Mouse (Mus musculus): ENCODE measurements at regions not wholly inside any gene's neighbourhood (a gene's known extent, or its start where the extent isn't known, plus 50 kb on each side); places are given as distances from the start of the nearest gene placed in this dataset.

- no peak for DNase-seq (ENCODE audit: low read depth)
Measured at GRCm38 (mm10) chr4:142367774-142368173, 128.6 kb upstream of the Kazn start.

DNA sequence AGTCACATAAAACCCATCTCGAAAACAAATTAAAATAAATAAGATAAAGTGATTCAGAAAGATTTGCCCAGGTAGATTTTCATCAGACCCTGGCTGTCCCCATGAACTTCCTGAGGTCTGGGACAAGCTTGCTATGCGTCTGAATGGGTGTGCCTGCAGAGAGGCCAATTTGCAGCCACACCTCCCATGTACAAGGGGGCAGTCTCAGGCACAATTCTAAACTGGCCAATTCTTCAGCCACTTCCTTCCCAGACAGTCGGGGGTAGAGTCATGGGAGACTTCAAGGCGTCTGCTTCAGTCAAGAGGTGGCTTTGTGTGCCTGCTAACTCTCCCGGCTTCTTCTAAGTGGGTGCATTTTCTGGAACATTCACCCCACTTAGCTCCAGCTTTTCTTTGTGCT, 122.9 kb upstream of the Kazn start:
- DNase-seq (ENCODE audit: low read depth) = no peak

DNA sequence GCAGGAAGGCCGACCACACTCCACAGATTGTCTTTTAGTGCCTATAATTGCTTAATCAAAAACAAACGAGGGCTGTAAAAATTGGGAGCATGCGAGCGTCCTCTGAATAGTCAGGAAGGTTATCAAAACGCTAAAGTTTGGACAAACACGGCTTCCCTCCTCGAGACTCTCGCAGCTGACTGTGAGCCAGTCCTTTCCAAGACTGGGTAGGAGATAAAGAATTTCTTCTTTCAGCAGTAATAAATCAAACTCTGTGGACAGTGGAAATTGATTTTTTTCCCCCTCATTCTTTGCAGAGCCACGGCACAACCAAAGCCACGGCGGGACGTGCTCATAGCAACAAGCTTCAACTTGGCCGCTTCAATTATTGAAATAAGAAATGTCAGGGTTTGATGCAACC, 119.7 kb upstream of the Kazn start:
- DNase-seq (ENCODE audit: low read depth) = no peak

- no peak for DNase-seq (ENCODE audit: low read depth)
Measured at GRCm38 (mm10) chr4:142355387-142355786, 116.2 kb upstream of the Kazn start.

DNA sequence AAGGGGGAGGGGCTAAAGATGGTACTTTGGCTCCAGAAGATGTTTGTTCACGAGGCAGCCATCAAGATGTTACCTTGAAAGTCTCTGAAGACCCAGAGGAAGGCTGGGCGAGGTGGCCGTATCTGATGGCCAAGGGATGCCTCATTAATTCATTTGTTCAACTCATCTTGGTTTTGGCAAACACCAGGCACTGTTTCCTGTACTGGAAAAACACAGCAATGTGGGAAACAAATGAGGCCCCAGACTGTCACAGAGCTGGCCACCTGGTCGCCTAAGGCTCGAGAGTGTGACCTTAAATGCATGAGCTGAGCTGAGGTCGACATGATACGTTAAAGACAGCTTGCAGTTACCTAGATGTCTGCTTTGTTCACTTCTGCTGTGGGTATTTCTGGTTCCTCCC, 114.3 kb upstream of the Kazn start:
- no peak for DNase-seq (ENCODE audit: low read depth)

DNA sequence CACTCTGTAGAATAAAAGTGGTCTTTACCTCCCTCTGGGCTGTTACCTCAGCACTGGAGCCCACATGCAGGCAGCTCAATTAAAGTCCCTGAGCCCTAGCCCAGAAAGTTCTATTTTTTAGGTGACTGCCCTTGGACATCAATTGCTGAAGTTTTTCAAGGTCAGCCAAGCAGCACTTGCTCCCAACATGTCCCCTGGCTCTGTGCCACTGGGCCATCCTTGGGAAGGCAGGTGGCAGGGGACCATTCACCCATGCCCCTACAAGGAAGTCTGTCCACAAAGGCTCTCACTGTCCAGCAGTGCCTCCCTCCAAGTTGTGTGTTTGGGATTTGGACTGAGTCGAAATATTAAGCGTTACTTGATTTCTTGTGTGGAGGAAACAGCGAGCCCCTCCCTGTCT, 112.6 kb upstream of the Kazn start:
- no peak for DNase-seq (ENCODE audit: low read depth)

- no peak for DNase-seq (ENCODE audit: low read depth)
Measured at GRCm38 (mm10) chr4:142350986-142351385, 111.8 kb upstream of the Kazn start.

GRCm38 (mm10) chr4:142348910-142349309, 109.7 kb upstream of the Kazn start:
- no peak for DNase-seq (ENCODE audit: low read depth)

GRCm38 (mm10) chr4:142342482-142343206, 103.4 kb upstream of the Kazn start:
- no peak for DNase-seq (ENCODE audit: low read depth)

DNA sequence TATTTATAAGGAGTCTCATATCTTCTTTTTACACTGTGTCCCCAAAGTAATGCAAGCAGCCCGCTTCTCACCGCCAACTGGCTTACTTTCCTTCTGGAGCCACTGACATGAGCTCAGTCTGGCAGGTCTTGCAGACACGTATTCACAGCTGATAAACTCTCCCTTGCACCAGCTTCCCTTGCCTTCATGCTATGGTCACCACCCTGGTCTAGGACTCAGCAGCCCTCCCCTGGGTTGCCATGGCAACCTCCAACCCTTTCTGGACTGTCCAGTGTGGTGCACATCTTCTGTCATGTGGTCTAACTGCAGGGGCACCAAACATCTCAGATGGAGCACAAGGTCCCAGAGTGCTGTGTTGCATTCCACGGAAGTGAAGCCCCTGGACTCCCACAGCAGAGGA, 102.1 kb upstream of the Kazn start:
- no peak for DNase-seq (ENCODE audit: low read depth)

- no peak for DNase-seq (ENCODE audit: low read depth)
Measured at GRCm38 (mm10) chr4:142340057-142340456, 100.9 kb upstream of the Kazn start.

DNA sequence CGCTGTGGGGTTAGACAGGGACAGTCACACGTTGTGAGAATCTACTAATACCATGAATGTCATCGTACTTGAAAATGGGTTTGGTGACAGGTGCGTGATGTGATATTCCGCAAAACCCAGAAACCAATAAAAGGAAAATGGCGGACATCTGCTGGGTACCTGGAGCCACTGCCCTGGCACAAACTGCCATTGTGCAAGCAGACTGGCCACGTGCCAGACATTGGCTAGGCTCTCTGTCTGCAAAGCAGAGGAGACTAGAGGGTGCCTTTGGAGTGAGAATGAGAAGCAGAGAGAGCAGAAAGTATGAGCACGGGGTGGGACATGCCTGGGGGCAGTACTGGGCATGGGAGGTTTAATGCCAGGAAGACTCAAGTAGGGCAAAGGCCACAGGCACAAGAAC, 98.5 kb upstream of the Kazn start:
- no peak for DNase-seq (ENCODE audit: low read depth)

- no peak for DNase-seq (ENCODE audit: low read depth)
Measured at GRCm38 (mm10) chr4:142336943-142337342, 97.7 kb upstream of the Kazn start.

GRCm38 (mm10) chr4:142334084-142334483, 94.9 kb upstream of the Kazn start:
- DNase-seq (ENCODE audit: low read depth) = no peak

DNA sequence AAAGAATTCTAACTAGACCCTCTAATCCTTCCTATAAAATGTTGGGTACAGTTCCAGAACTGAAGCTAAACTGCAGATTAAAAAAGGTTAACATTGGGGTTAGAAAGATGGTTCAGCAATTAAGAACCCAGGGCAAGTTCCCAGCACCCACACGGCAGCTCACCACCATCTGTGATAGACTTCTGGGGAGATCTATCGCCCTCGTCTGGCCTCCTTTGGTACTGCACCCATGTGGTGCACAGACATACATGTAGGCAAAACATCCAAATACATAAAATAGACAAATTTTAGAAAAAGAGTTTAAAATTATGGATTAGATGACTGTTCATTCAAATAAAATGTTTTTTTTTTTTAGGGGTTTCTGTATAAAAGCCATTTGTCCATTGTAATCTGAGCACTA, 91.4 kb upstream of the Kazn start:
- no peak for DNase-seq (ENCODE audit: low read depth)

GRCm38 (mm10) chr4:142329600-142329999, 90.4 kb upstream of the Kazn start:
- no peak for DNase-seq (ENCODE audit: low read depth)

DNA sequence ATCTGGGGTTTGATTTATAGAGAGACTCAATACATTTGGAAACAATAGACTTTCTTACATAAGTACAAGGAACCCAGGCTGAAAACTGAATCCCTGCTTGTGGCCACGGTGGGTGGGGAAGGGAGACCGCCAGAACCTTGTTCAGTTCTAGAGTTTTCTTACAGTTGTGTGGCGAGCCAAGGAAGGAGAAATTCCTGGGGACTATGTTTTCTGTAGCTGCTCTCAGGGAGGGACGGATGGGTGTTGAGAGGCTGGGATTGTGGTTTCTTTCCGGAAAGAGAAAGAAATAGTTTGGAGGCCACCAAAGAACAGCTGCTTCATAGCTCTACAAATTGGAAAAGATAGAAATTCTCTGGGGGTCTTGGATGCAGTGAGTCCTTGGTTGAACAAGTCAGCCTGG, 87.3 kb upstream of the Kazn start:
- DNase-seq (ENCODE audit: low read depth) = no peak

- no peak for DNase-seq (ENCODE audit: low read depth)
Measured at GRCm38 (mm10) chr4:142321209-142321863, 82.1 kb upstream of the Kazn start.

DNA sequence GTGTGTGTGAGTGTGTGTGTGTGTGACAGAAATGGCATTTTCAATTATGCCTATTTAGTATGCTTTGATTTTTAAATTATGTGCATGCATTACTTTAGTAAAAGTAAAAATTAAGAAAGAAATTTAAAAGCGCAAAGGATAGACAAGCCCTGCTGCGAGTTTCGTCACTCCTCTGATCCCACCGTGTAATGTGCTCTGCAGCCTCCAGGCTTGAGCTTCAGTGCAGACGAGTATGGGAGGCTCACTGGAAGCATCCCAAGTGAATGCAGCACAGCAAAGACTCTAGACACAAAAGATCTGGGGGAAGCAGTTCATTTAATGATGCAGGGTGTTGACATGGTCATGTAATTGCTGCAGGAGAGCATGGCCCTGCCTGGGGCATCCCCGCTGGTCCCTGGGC, 71.1 kb upstream of the Kazn start:
- DNase-seq (ENCODE audit: low read depth) = no peak

DNA sequence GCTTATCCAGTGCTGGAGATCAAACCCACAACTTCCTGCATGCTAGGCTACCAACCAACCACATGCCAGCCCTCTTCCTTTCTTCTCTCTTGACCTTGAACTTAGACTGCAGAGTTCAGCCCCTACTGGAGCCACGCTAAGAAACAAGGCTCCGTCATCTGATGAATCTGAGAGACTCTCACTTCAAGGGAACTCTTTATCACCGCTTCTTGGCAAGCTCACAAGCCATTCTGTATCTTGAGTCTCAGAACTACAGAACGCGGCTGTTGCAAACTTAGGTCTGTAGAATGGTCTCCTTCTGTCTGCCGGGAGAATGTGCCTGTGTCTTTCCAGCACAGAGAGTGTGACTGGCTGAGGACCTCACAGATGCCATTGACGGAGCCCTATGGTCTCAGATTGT, 69.1 kb upstream of the Kazn start:
- DNase-seq (ENCODE audit: low read depth) = no peak

- DNase-seq (ENCODE audit: low read depth) = no peak
Measured at GRCm38 (mm10) chr4:142307321-142307720, 68.1 kb upstream of the Kazn start.

GRCm38 (mm10) chr4:142306076-142306475, 66.9 kb upstream of the Kazn start:
- no peak for DNase-seq (ENCODE audit: low read depth)

DNA sequence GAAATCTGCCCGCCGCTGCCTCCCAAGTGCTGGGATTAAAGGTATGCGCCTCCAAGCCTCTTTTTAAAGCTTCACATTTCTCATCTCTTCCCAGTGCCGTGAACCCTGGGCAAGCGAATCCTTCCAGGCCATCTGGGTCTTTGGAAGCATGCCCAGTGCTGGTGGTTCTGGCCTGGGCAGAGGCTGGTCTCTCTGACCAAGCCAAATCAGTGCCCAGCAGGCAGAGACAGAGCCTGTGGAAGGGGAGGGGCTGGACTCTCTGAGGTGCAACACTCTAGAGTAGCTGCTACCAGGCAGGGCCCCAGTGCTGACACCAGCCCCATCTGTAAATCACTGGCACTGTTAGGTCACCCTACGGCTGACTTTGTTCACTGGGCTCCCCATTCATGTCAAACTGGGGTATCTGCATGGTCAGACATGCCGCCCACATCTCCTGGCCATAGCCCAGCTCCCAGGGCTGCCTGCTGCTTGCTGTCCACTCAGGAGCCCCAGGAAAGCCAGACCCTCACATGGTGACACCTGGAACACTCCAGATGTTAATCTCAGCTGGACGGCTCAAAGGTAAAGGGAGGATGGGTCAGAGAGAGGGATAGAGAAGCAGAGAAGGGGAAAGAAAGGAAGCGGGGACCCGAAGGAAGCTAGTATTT, 64.3 kb upstream of the Kazn start:
- DNase-seq (ENCODE audit: low read depth) = no peak

- DNase-seq (ENCODE audit: low read depth) = no peak
Measured at GRCm38 (mm10) chr4:142302724-142303120, 63.5 kb upstream of the Kazn start.
